Mouse (Mus musculus) limb, embryonic 11.5 days (tissue): ENCODE data around the gene Stom. TPM values are rescaled to one million over a fixed set of nuclear protein-coding genes. Genes with fewer than 3 reads are reported as not detected.

Experiments
- ATAC-seq: fragments of 200-750 bp; cut with Nextera tagmentation; 2 replicates; pipeline ENCODE4 v1.8.0; 2017; ENCODE audit warnings: low read depth; ENCODE audit not compliant: insufficient number of reproducible peaks, low FRiP score, low TSS enrichment
- DNase-seq: peaks from one replicate; pipeline ENCODE4 v3.0.0-alpha.2; 2015; ENCODE audit warnings: low spot score
- H3K27ac ChIP-seq: fragments of 300-500 bp; sonication (generic); replicated peaks from 2 replicates; pipeline ENCODE4 v1.5.1; 2014; ENCODE audit warnings: low read depth, mild to moderate bottlenecking, low read length
- H3K27me3 ChIP-seq: fragments of 300-500 bp; sonication (generic); 2 replicates; pipeline ENCODE4 v1.6.1; 2014; ENCODE audit warnings: mild to moderate bottlenecking, low read length, mixed read lengths; ENCODE audit not compliant: control insufficient read depth, insufficient read depth
- H3K36me3 ChIP-seq: fragments of 300-500 bp; sonication (generic); 2 replicates; pipeline ENCODE4 v1.6.1; 2014; ENCODE audit warnings: mild to moderate bottlenecking, low read length, moderate library complexity, mixed read lengths; ENCODE audit not compliant: control insufficient read depth, insufficient read depth
- H3K4me1 ChIP-seq: fragments of 300-500 bp; sonication (generic); 2 replicates; pipeline ENCODE4 v1.6.1; 2014; ENCODE audit warnings: low read length, mixed read lengths; ENCODE audit not compliant: control insufficient read depth, insufficient read depth
- H3K4me2 ChIP-seq: fragments of 300-500 bp; sonication (generic); 2 replicates; pipeline ENCODE4 v1.6.1; 2014; ENCODE audit warnings: low read depth, mild to moderate bottlenecking, moderate library complexity; ENCODE audit not compliant: severe bottlenecking
- H3K4me3 ChIP-seq: fragments of 300-500 bp; sonication (generic); 2 replicates; pipeline ENCODE4 v1.5.1; 2014; ENCODE audit warnings: low read depth, low read length
- H3K9ac ChIP-seq: fragments of 300-500 bp; sonication (generic); 2 replicates; pipeline ENCODE4 v1.6.1; 2014; ENCODE audit warnings: mild to moderate bottlenecking, low read length
- H3K9me3 ChIP-seq: fragments of 300-500 bp; sonication (generic); 2 replicates; pipeline ENCODE4 v1.6.1; 2016; ENCODE audit warnings: low read length; ENCODE audit not compliant: control insufficient read depth
- WGBS: fragments of 180-500 bp; shearing (Covaris S2); extraction: QIAGEN DNeasy Blood & Tissue Kit; methylation state at CpG from one replicate; pipeline ENCODE4 v1.1.7; 2014; 5-methylcytosine and 5-hydroxymethylcytosine counted together
- polyA plus RNA-seq: library from polyadenylated mRNA; unstranded; fragments of >200 nt; fragmentation: Nextera tagmentation; extraction: Ambion mirVana; gene quantifications from 2 replicates; pipeline ENCODE4 v1.2.1, GENCODE M21; 2014

The Stom gene
- polyA plus RNA-seq, 1 experiment from 2014 or later = 10.9 TPM

DNA sequence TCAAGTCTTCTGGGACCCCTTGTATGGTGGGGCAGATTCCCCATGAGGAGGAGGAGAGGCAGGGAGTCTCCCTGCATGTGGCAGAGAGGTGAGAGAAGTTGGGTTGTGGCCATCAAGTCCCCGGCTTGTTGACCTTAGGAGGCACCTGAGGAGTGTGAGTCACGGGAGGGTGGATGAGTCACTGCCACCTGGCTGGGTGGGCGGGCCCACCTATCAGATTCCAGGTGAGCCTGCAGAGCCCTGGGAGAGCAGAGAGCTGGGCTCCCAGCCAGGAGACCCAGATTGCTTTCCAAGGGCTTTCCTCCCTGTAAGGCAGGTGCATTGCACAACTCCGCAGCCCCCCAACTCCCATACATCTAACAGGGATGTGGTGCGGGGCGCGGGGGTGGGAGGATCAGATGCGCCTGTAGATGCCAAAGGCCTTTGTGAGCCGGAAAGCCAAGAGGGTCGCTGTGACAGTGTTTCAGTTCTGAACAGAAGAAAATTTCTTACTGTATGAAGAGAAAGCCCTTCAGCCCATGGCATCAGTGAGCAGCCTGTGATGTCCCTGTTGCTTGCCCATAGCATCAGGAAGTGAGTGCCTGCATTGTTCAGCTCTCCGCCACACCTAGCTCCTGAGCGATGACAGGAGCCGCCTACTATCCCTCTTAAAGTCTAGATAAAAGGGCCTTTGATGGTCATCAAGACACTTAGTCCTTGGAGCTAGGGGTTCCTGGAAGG is 69.5 kb downstream of the Stom start:
- no peak overlapping the region for H3K4me3 ChIP-seq
- no peaks in the 10 kb centered on the region for H3K27me3 ChIP-seq
- H3K4me1 ChIP-seq = peaks cover 14% of the 10 kb centered on the region; the same call in 1 of the 2 replicates
- H3K27ac ChIP-seq = no peak overlapping the region
- ATAC-seq (no peak), DNase-seq (no peak)
- WGBS = 82% methylated on average over 13 of the region's 13 CpGs
- H3K9ac ChIP-seq = no peak overlapping the region
- no peaks in the 10 kb centered on the region for H3K36me3 ChIP-seq
- H3K4me2 ChIP-seq = no peak overlapping the region
- H3K9me3 ChIP-seq = no peaks in the 10 kb centered on the region

DNA sequence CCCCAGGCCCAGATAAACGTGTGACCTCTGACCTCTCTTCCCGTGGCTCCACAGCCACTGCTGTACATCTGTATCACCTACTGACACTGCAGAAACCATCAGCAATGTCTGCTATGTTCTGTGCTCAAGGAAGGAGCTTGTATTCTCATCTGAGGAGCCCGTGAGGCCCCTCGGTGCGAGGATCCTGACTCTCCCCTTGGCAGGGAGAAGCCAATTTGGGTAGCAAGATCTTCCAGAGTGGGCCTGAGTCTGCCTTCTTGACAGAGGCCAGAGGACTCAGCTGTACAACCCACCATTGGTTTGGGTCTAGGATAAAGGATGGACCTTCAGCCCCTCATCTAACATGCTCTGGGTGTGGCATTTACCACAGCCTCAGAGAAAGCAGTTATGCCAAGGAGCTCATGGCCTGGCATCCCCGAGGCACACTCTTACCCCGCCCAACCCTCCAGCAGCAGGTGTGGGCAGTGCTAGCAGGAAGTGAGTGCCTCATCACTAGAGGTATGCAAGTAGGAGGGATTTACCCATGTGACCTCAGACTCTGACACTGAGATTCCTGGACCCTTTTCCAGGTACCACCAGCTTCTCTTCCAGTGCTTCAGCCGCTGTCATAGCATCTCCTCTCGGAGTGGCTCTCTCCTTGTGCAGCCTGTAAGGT is 70.4 kb downstream of the Stom start:
- H3K27me3 ChIP-seq = no peaks in the 10 kb centered on the region
- ATAC-seq (no peak), DNase-seq (no peak)
- no peak overlapping the region for H3K4me3 ChIP-seq
- no peak overlapping the region for H3K9ac ChIP-seq
- no peak overlapping the region for H3K27ac ChIP-seq
- H3K36me3 ChIP-seq = no peaks in the 10 kb centered on the region
- no peak overlapping the region for H3K4me2 ChIP-seq
- H3K9me3 ChIP-seq = no peaks in the 10 kb centered on the region
- WGBS = 73% methylated on average over 9 of the region's 9 CpGs
- peaks cover 14% of the 10 kb centered on the region; the same call in 1 of the 2 replicates for H3K4me1 ChIP-seq

DNA sequence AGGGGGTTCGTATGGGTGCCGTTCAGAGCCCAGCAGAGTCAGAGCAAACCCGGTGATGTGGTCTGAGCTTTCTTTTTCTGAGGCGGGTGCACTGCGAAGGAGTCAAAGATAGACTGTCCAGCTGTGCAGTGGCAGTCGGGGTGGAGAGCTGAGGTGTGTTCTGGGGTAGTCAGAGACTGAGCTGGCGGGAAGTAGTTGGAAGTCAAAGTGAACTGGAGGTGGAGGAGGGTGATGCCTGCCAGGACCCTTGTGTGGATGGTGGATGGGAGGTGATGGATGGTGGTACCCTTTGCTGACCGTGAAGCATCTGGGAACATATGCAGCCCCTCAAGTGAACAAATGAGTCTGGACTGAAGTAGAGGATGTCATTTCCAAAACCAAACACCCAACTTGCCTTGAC is 71.0 kb downstream of the Stom start:
- Histone ChIP-seq H3K4me1 (peaks cover 14% of the 10 kb centered on the region; the same call in 1 of the 2 replicates), H3K36me3 (no peaks in the 10 kb centered on the region), H3K9ac (no peak overlapping the region), H3K27me3 (no peaks in the 10 kb centered on the region), H3K4me2 (no peak overlapping the region), H3K4me3 (no peak overlapping the region), H3K27ac (no peak overlapping the region), H3K9me3 (no peaks in the 10 kb centered on the region)
- DNase-seq = no peak
- ATAC-seq = no peak
- WGBS = 65% methylated on average over 8 of the region's 8 CpGs

DNA sequence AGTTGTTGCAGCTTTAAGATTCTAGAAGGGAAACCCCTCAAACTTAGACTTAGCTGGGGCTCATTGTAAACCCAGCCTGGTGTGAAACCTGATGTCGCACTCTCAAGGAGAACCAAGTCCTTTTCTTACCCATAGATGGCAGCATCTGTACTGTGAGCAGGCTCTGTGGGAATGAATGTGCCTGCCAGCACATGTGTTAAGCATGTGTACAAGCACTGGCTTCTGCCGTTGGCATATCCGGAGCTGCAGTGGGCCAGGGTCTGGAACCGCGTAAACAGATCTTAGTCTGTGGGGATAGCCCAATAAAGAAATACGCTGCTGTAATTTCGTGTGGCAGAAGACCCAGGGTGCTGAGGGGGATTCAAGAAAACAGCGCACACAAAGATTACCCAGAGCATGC is 71.5 kb downstream of the Stom start:
- H3K4me2 ChIP-seq = no peak overlapping the region
- peaks cover 11% of the 10 kb centered on the region; the same call in 1 of the 2 replicates for H3K4me1 ChIP-seq
- no peak overlapping the region for H3K9ac ChIP-seq
- no peaks in the 10 kb centered on the region for H3K9me3 ChIP-seq
- H3K4me3 ChIP-seq = no peak overlapping the region
- DNase-seq (peak; percentile 78), ATAC-seq (peak; percentile 84)
- H3K27me3 ChIP-seq = no peaks in the 10 kb centered on the region
- no peak overlapping the region for H3K27ac ChIP-seq
- WGBS = 21% methylated on average over 8 of the region's 8 CpGs
- H3K36me3 ChIP-seq = no peaks in the 10 kb centered on the region

DNA sequence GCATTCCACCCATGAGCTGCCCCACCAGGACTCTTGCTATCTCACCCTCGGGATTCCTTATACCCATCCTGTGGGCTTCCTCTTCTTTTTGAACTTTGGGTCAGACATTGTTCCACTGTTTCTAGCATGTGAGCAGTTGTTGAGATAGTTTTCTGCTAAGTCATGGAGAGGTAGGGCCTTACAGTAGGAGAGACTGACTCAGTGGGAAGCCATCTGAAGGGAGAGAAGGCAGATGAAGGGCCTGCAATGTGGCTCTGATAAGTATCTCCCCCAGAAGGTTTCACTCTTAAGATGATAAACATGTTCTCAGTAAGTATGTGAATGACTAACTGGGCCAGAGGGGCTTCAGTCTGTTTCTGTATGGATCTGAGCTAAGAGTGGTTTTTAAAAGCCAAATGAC is 72.7 kb downstream of the Stom start:
- Histone ChIP-seq H3K27ac (no peak overlapping the region), H3K4me3 (no peak overlapping the region), H3K36me3 (no peaks in the 10 kb centered on the region), H3K27me3 (no peaks in the 10 kb centered on the region), H3K9me3 (no peaks in the 10 kb centered on the region), H3K4me2 (no peak overlapping the region), H3K9ac (no peak overlapping the region), H3K4me1 (peaks cover 10% of the 10 kb centered on the region)
- WGBS = 73% methylated on average over 1 of the region's 1 CpGs
- DNase-seq = no peak
- no peak for ATAC-seq

Other genes with a start within 250 kb of the Stom start
- 0.20 TPM in 1 of 2 replicates, not detected in the other for gene AI182371, start 235.4 kb downstream of the Stom start, polyA plus RNA-seq
- 34.4 and 36.7 TPM in 2 replicates for gene Cntrl, start 227.5 kb downstream of the Stom start, polyA plus RNA-seq
- 219 TPM in 2 replicates for gene Rab14, start 135.9 kb downstream of the Stom start, polyA plus RNA-seq
- 26.0 and 31.8 TPM in 2 replicates for gene Gsn, start 80.6 kb downstream of the Stom start, polyA plus RNA-seq
- gene 4930568D16Rik, start 30.8 kb upstream of the Stom start, polyA plus RNA-seq = not detected in 2 replicates
- not detected in 2 replicates for gene 4930402F06Rik, start 60.2 kb upstream of the Stom start, polyA plus RNA-seq
- 5.3 and 6.0 TPM in 2 replicates for gene Ggta1, start 126.3 kb upstream of the Stom start, polyA plus RNA-seq
- gene Dab2ip, start 221.3 kb upstream of the Stom start, polyA plus RNA-seq = 53.9 and 56.4 TPM in 2 replicates